Mouse (Mus musculus) heart, postnatal 0 days (tissue): ENCODE data around the gene Fstl4. TPM values are rescaled to one million over a fixed set of nuclear protein-coding genes. Genes with fewer than 3 reads are reported as not detected.

Source experiments
- ATAC-seq: fragments of 200-750 bp; cut with Nextera tagmentation; 2 replicates; pipeline ENCODE4 v1.8.0; 2017; ENCODE audit warnings: low read depth, moderate number of reproducible peaks, moderate library complexity; ENCODE audit not compliant: insufficient read depth
- DNase-seq: peaks from one replicate; pipeline ENCODE4 v3.0.0-alpha.2; 2016; ENCODE audit warnings: low spot score
- H3K27ac ChIP-seq: fragments of 300-500 bp; sonication (generic); 2 replicates; pipeline ENCODE4 v1.5.1; 2014; ENCODE audit warnings: low read depth, mild to moderate bottlenecking
- H3K27me3 ChIP-seq: fragments of 300-500 bp; sonication (generic); 2 replicates; pipeline ENCODE4 v1.6.1; 2014; ENCODE audit warnings: low read length, mixed read lengths; ENCODE audit not compliant: control insufficient read depth, insufficient read depth
- H3K36me3 ChIP-seq: fragments of 300-500 bp; sonication (generic); replicated peaks from 2 replicates; pipeline ENCODE4 v1.6.1; 2014; ENCODE audit warnings: low read length, mixed read lengths; ENCODE audit not compliant: control insufficient read depth, insufficient read depth
- H3K4me1 ChIP-seq: fragments of 300-500 bp; sonication (generic); 2 replicates; pipeline ENCODE4 v1.6.1; 2014; ENCODE audit warnings: antibody characterized with exemption; ENCODE audit not compliant: control insufficient read depth, insufficient read depth
- H3K4me2 ChIP-seq: fragments of 300-500 bp; sonication (generic); 2 replicates; pipeline ENCODE4 v1.6.1; 2014; ENCODE audit warnings: low read depth, mild to moderate bottlenecking, low read length, moderate library complexity
- H3K4me3 ChIP-seq: fragments of 300-500 bp; sonication (generic); 2 replicates; pipeline ENCODE4 v1.5.1; 2014; ENCODE audit warnings: low read depth, low read length
- H3K9ac ChIP-seq: fragments of 300-500 bp; sonication (generic); replicated peaks from 2 replicates; pipeline ENCODE4 v1.6.1; 2014; ENCODE audit warnings: low read depth, low read length, mixed read lengths
- H3K9me3 ChIP-seq: fragments of 300-500 bp; sonication (generic); replicated peaks from 2 replicates; pipeline ENCODE4 v1.6.1; 2016; ENCODE audit warnings: low read length; ENCODE audit not compliant: control insufficient read depth
- CTCF ChIP-seq: IDR thresholded peaks from 2 replicates; pipeline ENCODE4 v1.5.1; 2016; ENCODE audit warnings: antibody characterized with exemption, control low read depth, low read depth
- EP300 ChIP-seq: IDR thresholded peaks from 2 replicates; pipeline ENCODE4 v1.6.1; 2016; ENCODE audit warnings: antibody characterized with exemption, low read depth
- WGBS: fragments of 180-500 bp; shearing (Covaris S2); extraction: QIAGEN DNeasy Blood & Tissue Kit; methylation state at CpG from one replicate; pipeline ENCODE4 v1.1.7; 2014; 5-methylcytosine and 5-hydroxymethylcytosine counted together
- polyA plus RNA-seq: library from polyadenylated mRNA; unstranded; fragments of >200 nt; fragmentation: Nextera tagmentation; extraction: Ambion mirVana; gene quantifications from 2 replicates; pipeline ENCODE4 v1.2.1, GENCODE M21; 2015
- total RNA-seq: library from RNA; depleted of rRNA; stranded (reverse); fragments of >200 nt; gene quantifications from 2 replicates; pipeline ENCODE4 v1.2.3, GENCODE M21; 2014; ENCODE audit warnings: low replicate concordance

The Fstl4 gene
- total and polyA plus RNA-seq, 2 experiments from 2014 or later, result 6.3 to 9.4 TPM

DNA sequence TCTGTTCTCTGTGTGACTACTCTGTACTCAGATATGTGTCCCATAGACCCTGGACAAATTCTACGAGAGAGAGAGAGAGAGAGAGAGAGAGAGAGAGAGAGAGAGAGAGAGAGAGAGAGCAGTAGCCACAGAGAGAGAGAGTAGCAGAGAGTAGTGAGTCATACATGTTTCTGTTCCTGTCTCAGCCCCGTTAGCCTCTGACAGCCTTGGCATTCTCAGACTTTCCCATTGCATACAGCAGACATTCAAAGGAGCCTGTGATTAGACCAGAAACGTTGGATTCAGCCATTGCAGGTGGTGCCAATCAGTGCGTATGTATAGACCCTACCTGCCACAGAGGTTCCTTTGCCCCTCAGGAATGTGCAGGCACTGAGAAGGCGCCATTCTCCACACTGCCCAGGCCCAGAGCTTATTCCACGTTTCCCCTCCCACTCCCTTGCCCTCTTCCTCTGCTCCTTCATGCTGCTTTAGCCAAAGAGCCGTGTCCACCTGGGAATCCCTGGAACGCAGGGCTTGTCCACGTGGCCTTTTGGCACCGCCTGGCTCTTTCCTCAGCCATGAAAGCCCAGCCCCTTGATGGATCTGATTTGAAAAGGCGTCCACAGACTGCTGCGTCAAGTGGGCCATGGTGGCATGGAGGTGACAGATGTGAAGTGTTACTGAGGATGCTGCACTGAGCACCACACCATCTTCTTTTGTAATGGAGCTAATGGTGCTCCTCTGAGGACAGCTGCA, 175.1 kb downstream of the Fstl4 start:
- no peak overlapping the region for H3K4me2 ChIP-seq
- H3K4me1 ChIP-seq, result no peaks in the 10 kb centered on the region
- DNase-seq (peak; percentile 20), ATAC-seq (no peak)
- H3K9me3 ChIP-seq, result no peaks in the 10 kb centered on the region
- no peaks in the 10 kb centered on the region for H3K27me3 ChIP-seq
- H3K9ac ChIP-seq, result no peak overlapping the region
- WGBS, result 49% methylated on average over 12 of the region's 12 CpGs
- H3K36me3 ChIP-seq, result no peaks in the 10 kb centered on the region
- H3K4me3 ChIP-seq, result no peak overlapping the region
- TF ChIP-seq CTCF, result no peak
- no peak for TF ChIP-seq EP300
- H3K27ac ChIP-seq, result no peak overlapping the region

DNA sequence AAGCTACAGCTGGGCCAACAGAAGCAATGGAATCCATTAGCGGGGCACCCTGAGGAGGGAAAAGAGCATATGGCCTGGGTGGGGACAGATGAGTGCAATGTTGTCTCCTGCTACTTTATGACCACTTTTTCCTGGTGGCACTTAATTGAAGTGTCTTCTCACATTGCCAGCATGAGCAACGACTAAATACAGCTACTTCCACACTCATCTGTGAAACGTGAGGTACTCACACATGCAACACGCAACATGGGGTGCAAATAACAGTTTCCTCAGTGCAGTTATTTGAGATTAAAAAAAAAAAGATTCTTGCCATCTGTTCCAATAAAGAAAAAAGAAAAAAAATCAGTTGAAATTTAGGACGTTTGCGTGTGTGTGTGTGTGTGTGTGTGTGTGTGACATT, 178.5 kb downstream of the Fstl4 start:
- no peaks in the 10 kb centered on the region for H3K4me1 ChIP-seq
- WGBS, result 85% methylated on average over 6 of the region's 6 CpGs

DNA sequence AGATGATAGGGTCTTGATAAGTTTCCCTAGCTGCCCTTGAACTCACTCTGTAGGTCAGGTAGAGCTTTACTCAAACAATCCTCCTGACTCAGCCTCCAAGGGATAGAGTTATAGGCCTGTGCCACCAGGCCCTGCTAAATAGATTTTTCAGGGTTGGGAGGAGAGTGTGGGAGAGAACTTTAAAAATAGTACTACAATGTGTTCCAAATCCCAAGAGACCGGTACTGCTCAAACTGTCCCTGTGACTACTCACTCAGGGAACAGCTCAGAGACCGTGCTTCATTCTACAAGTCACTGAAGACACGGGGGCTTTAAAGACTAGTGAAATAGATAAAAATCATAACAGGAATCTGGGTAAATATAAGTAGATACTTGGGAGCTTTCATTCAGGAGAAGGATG, 190.6 kb downstream of the Fstl4 start:
- ATAC-seq, result no peak
- 64% methylated on average over 3 of the region's 3 CpGs for WGBS

More for the DNA sequence above, 178.5 kb downstream of the Fstl4 start:
- no peak for DNase-seq
- Histone ChIP-seq H3K27me3 (no peaks in the 10 kb centered on the region), H3K9ac (no peak overlapping the region), H3K36me3 (no peaks in the 10 kb centered on the region), H3K9me3 (no peaks in the 10 kb centered on the region), H3K4me2 (no peak overlapping the region), H3K4me3 (no peak overlapping the region), H3K27ac (no peak overlapping the region)
- no peak for ATAC-seq
- TF ChIP-seq CTCF (no peak), EP300 (no peak)

DNA sequence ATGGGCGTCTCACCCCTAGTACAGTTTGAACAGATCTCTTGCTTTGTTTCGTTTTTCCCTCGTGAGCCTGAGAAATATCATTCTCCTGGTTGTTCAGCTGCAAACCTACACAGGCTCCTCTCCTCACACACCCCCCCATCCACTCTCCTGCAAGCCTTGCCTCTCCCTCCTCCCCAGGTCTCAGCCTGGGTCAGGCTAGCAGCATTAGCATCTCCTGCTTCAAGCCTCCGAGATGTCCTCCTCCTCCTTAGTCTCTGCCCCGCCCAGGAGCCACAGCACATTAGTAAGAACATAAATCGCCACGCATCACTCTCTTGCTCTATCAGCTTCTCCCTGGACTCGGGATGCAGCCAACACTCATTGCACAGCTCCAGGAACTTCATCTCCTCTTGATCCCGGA, 204.4 kb downstream of the Fstl4 start:
- ATAC-seq, result no peak
- Histone ChIP-seq H3K4me3 (no peak overlapping the region), H3K9me3 (no peaks in the 10 kb centered on the region), H3K4me2 (no peak overlapping the region), H3K4me1 (peaks cover 20% of the 10 kb centered on the region), H3K27ac (no peak overlapping the region), H3K9ac (no peak overlapping the region), H3K27me3 (no peaks in the 10 kb centered on the region), H3K36me3 (no peaks in the 10 kb centered on the region)
- WGBS, result 69% methylated on average over 9 of the region's 9 CpGs
- TF ChIP-seq CTCF (no peak), EP300 (no peak)
- DNase-seq, result no peak

More for the DNA sequence above, 190.6 kb downstream of the Fstl4 start:
- no peak for DNase-seq
- Histone ChIP-seq H3K36me3 (no peaks in the 10 kb centered on the region), H3K9ac (no peak overlapping the region), H3K9me3 (no peaks in the 10 kb centered on the region), H3K4me2 (no peak overlapping the region), H3K4me3 (no peak overlapping the region), H3K27me3 (no peaks in the 10 kb centered on the region), H3K27ac (no peak overlapping the region), H3K4me1 (no peaks in the 10 kb centered on the region)
- TF ChIP-seq EP300, result no peak
- TF ChIP-seq CTCF, result no peak

DNA sequence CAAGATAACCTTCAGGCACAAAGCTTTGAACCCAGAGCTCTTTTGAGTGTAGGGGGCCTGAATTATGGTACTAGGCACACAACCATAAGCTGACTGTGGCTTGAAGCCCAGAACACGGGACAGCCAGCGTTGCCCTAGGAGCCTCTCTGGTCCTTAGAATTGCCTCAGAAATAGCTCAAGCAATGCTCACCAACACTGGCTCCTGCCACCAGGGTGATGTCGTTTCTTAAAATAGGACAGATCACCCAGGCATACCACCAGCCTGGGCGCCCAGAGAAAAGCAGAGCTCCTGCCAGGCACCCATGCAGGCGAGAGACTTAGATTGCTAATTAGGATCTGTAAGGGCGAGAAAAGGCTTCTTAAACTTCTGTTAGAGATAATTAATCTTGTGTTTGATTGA, 206.0 kb downstream of the Fstl4 start:
- 38% methylated on average over 6 of the region's 6 CpGs for whole genome bisulfite sequencing
- Histone ChIP-seq H3K27ac (peak overlapping the region; percentile 56), H3K4me1 (peaks cover 20% of the 10 kb centered on the region), H3K36me3 (no peaks in the 10 kb centered on the region), H3K4me2 (no peak overlapping the region), H3K27me3 (no peaks in the 10 kb centered on the region), H3K9me3 (no peaks in the 10 kb centered on the region), H3K9ac (no peak overlapping the region), H3K4me3 (no peak overlapping the region)
- ATAC-seq (peak; percentile 92), DNase-seq (peak; percentile 74)
- TF ChIP-seq EP300 (no peak), CTCF (no peak)

DNA sequence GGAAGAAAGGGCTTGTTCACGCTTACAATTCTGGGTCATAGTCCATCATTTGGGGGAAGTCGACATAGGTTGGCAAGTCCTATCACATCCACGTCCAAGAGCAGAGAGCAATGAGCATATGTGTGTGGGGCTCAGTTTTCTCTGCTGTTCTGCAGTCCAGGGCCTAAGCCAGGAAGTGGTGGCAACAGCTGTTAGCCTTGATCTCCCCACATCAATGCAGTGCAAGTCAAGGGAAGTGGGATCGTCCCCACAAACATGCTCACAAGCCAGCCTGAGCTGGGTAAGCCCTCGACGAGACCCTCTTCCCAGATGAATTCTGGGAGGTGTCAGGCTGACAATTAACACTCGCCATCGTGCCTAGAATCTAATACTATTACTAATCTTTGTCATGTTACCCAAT, 222.6 kb downstream of the Fstl4 start:
- TF ChIP-seq EP300 (no peak), CTCF (no peak)
- Histone ChIP-seq H3K27ac (no peak overlapping the region), H3K4me2 (no peak overlapping the region), H3K27me3 (no peaks in the 10 kb centered on the region), H3K4me1 (no peaks in the 10 kb centered on the region), H3K36me3 (no peaks in the 10 kb centered on the region), H3K9me3 (0 out of 2 replicates have a peak, but pooled peaks cover 3% of the 10 kb centered on the region), H3K9ac (no peak overlapping the region), H3K4me3 (no peak overlapping the region)
- ATAC-seq, result no peak
- no peak for DNase-seq
- WGBS, result 79% methylated on average over 8 of the region's 8 CpGs
